Mouse (Mus musculus): Measurements from ENCODE around the gene Etnk1. TPM values are rescaled to one million over a fixed set of nuclear protein-coding genes. Genes with fewer than 3 reads are reported as not detected.

The Etnk1 gene
- polyA plus RNA-seq, 1 experiment from 2014 or later = 17.2 TPM

- no peak overlapping the region for H3K27ac ChIP-seq
- no peak for ATAC-seq (ENCODE audit: insufficient read depth, low FRiP score, low read depth)
- WGBS = 94% methylated on average over 9 of the region's 9 CpGs
- H3K9me3 ChIP-seq = no peaks in the 10 kb centered on the region
- H3K36me3 ChIP-seq = 0 out of 2 replicates have a peak, but pooled peaks cover 5% of the 10 kb centered on the region
- no peak overlapping the region for H3K4me3 ChIP-seq (replicated peaks)
- no peak overlapping the region for H3K4me2 ChIP-seq
- no peaks in the 10 kb centered on the region for H3K4me1 ChIP-seq
- H3K9ac ChIP-seq = no peak overlapping the region
- H3K27me3 ChIP-seq (replicated peaks) = no peaks in the 10 kb centered on the region
These were observed 9.1 kb downstream of the Etnk1 start for GRCm38 (mm10) chr6:143176076-143176475.

- Histone ChIP-seq H3K4me3 (replicated peaks) (no peak overlapping the region), H3K27ac (no peak overlapping the region), H3K4me1 (no peaks in the 10 kb centered on the region), H3K36me3 (0 out of 2 replicates have a peak, but pooled peaks cover 2% of the 10 kb centered on the region), H3K27me3 (replicated peaks) (no peaks in the 10 kb centered on the region), H3K9me3 (no peaks in the 10 kb centered on the region), H3K9ac (no peak overlapping the region), H3K4me2 (no peak overlapping the region)
- no peak for ATAC-seq (ENCODE audit: insufficient read depth, low FRiP score, low read depth)
- WGBS = 77% methylated on average over 9 of the region's 9 CpGs
These were observed 9.6 kb downstream of the Etnk1 start for GRCm38 (mm10) chr6:143176591-143176990.

GRCm38 (mm10) chr6:143179181-143179580 is 12.2 kb downstream of the Etnk1 start:
- WGBS = 72% methylated on average over 4 of the region's 4 CpGs
- ATAC-seq (ENCODE audit: insufficient read depth, low FRiP score, low read depth) = no peak

GRCm38 (mm10) chr6:143179733-143180132 is 12.7 kb downstream of the Etnk1 start:
- WGBS = 69% methylated on average over 2 of the region's 2 CpGs
- ATAC-seq (ENCODE audit: insufficient read depth, low FRiP score, low read depth) = no peak
- Histone ChIP-seq H3K36me3 (0 out of 2 replicates have a peak, but pooled peaks cover 5% of the 10 kb centered on the region), H3K27me3 (replicated peaks) (no peaks in the 10 kb centered on the region), H3K9me3 (no peaks in the 10 kb centered on the region), H3K4me1 (no peaks in the 10 kb centered on the region), H3K9ac (no peak overlapping the region), H3K27ac (no peak overlapping the region), H3K4me3 (replicated peaks) (no peak overlapping the region), H3K4me2 (no peak overlapping the region)

More at GRCm38 (mm10) chr6:143179181-143179580, 12.2 kb downstream of the Etnk1 start:
- Histone ChIP-seq H3K36me3 (0 out of 2 replicates have a peak, but pooled peaks cover 5% of the 10 kb centered on the region), H3K4me3 (replicated peaks) (no peak overlapping the region), H3K4me1 (no peaks in the 10 kb centered on the region), H3K9me3 (no peaks in the 10 kb centered on the region), H3K27me3 (replicated peaks) (no peaks in the 10 kb centered on the region), H3K9ac (no peak overlapping the region), H3K4me2 (no peak overlapping the region), H3K27ac (no peak overlapping the region)

GRCm38 (mm10) chr6:143180511-143180910 is 13.5 kb downstream of the Etnk1 start:
- ATAC-seq (ENCODE audit: insufficient read depth, low FRiP score, low read depth) = no peak
- Histone ChIP-seq H3K27ac (no peak overlapping the region), H3K4me3 (replicated peaks) (no peak overlapping the region), H3K4me1 (no peaks in the 10 kb centered on the region), H3K36me3 (peaks cover 8% of the 10 kb centered on the region; the same call in 1 of the 2 replicates), H3K27me3 (replicated peaks) (no peaks in the 10 kb centered on the region), H3K9me3 (no peaks in the 10 kb centered on the region), H3K9ac (no peak overlapping the region), H3K4me2 (no peak overlapping the region)
- WGBS = 88% methylated on average over 14 of the region's 14 CpGs

- H3K36me3 ChIP-seq = peaks cover 8% of the 10 kb centered on the region; the same call in 1 of the 2 replicates
- no peak for ATAC-seq (ENCODE audit: insufficient read depth, low FRiP score, low read depth)
- H3K4me1 ChIP-seq = no peaks in the 10 kb centered on the region
- no peaks in the 10 kb centered on the region for H3K9me3 ChIP-seq
- H3K27me3 ChIP-seq (replicated peaks) = no peaks in the 10 kb centered on the region
- WGBS = 82% methylated on average over 3 of the region's 3 CpGs
- H3K4me3 ChIP-seq (replicated peaks) = no peak overlapping the region
- no peak overlapping the region for H3K27ac ChIP-seq
- no peak overlapping the region for H3K4me2 ChIP-seq
- no peak overlapping the region for H3K9ac ChIP-seq
These were observed 17.1 kb downstream of the Etnk1 start for GRCm38 (mm10) chr6:143184099-143184498.

GRCm38 (mm10) chr6:143184745-143185144 is 17.7 kb downstream of the Etnk1 start:
- Histone ChIP-seq H3K9ac (no peak overlapping the region), H3K27ac (no peak overlapping the region), H3K4me3 (replicated peaks) (no peak overlapping the region), H3K9me3 (no peaks in the 10 kb centered on the region), H3K36me3 (peaks cover 8% of the 10 kb centered on the region; the same call in 1 of the 2 replicates), H3K27me3 (replicated peaks) (no peaks in the 10 kb centered on the region), H3K4me2 (no peak overlapping the region), H3K4me1 (no peaks in the 10 kb centered on the region)
- ATAC-seq (ENCODE audit: insufficient read depth, low FRiP score, low read depth) = no peak
- WGBS = 69% methylated on average over 5 of the region's 5 CpGs

- no peak overlapping the region for H3K27ac ChIP-seq
- no peak overlapping the region for H3K4me2 ChIP-seq
- H3K4me3 ChIP-seq (replicated peaks) = no peak overlapping the region
- 0 out of 2 replicates have a peak, but pooled peaks cover 7% of the 10 kb centered on the region for H3K4me1 ChIP-seq
- peaks cover 6% of the 10 kb centered on the region; the same call in 1 of the 2 replicates for H3K36me3 ChIP-seq
- H3K9me3 ChIP-seq = no peaks in the 10 kb centered on the region
- no peak overlapping the region for H3K9ac ChIP-seq
- WGBS = 54% methylated on average over 7 of the region's 7 CpGs
- H3K27me3 ChIP-seq (replicated peaks) = no peaks in the 10 kb centered on the region
- ATAC-seq (ENCODE audit: insufficient read depth, low FRiP score, low read depth) = 0 out of 2 replicates have a peak, but pooled peaks have one; percentile 18
These were observed 23.9 kb downstream of the Etnk1 start for GRCm38 (mm10) chr6:143190838-143191476.

- H3K4me3 ChIP-seq (replicated peaks) = no peak overlapping the region
- H3K9ac ChIP-seq = no peak overlapping the region
- 0 out of 2 replicates have a peak, but pooled peaks cover 7% of the 10 kb centered on the region for H3K4me1 ChIP-seq
- 0 out of 2 replicates have a peak overlapping the region, but pooled peaks have one; percentile 21 for H3K27ac ChIP-seq
- H3K9me3 ChIP-seq = no peaks in the 10 kb centered on the region
- peaks cover 6% of the 10 kb centered on the region; the same call in 1 of the 2 replicates for H3K36me3 ChIP-seq
- H3K27me3 ChIP-seq (replicated peaks) = no peaks in the 10 kb centered on the region
- ATAC-seq (ENCODE audit: insufficient read depth, low FRiP score, low read depth) = peak; percentile 65; the same call in 1 of the 2 replicates
- 61% methylated on average over 9 of the region's 9 CpGs for WGBS
- H3K4me2 ChIP-seq = no peak overlapping the region
These were observed 24.6 kb downstream of the Etnk1 start for GRCm38 (mm10) chr6:143191477-143192098.

GRCm38 (mm10) chr6:143192709-143193108 is 25.7 kb downstream of the Etnk1 start:
- Histone ChIP-seq H3K27me3 (replicated peaks) (no peaks in the 10 kb centered on the region), H3K9ac (no peak overlapping the region), H3K4me1 (0 out of 2 replicates have a peak, but pooled peaks cover 7% of the 10 kb centered on the region), H3K36me3 (peaks cover 10% of the 10 kb centered on the region; the same call in 1 of the 2 replicates), H3K27ac (no peak overlapping the region), H3K9me3 (no peaks in the 10 kb centered on the region), H3K4me2 (no peak overlapping the region), H3K4me3 (replicated peaks) (no peak overlapping the region)
- WGBS = 62% methylated on average over 8 of the region's 8 CpGs
- no peak for ATAC-seq (ENCODE audit: insufficient read depth, low FRiP score, low read depth)

GRCm38 (mm10) chr6:143193166-143193565 is 26.1 kb downstream of the Etnk1 start:
- H3K9me3 ChIP-seq = no peaks in the 10 kb centered on the region
- no peak overlapping the region for H3K4me3 ChIP-seq (replicated peaks)
- H3K36me3 ChIP-seq = peaks cover 10% of the 10 kb centered on the region; the same call in 1 of the 2 replicates
- no peak overlapping the region for H3K4me2 ChIP-seq
- 0 out of 2 replicates have a peak, but pooled peaks cover 7% of the 10 kb centered on the region for H3K4me1 ChIP-seq
- H3K27ac ChIP-seq = no peak overlapping the region
- no peak overlapping the region for H3K9ac ChIP-seq
- H3K27me3 ChIP-seq (replicated peaks) = no peaks in the 10 kb centered on the region
- WGBS = 67% methylated on average over 10 of the region's 10 CpGs
- ATAC-seq (ENCODE audit: insufficient read depth, low FRiP score, low read depth) = no peak

- Histone ChIP-seq H3K4me3 (replicated peaks) (no peak overlapping the region), H3K9me3 (no peaks in the 10 kb centered on the region), H3K27ac (no peak overlapping the region), H3K9ac (no peak overlapping the region), H3K36me3 (peaks cover 11% of the 10 kb centered on the region; the same call in 1 of the 2 replicates), H3K27me3 (replicated peaks) (no peaks in the 10 kb centered on the region), H3K4me1 (0 out of 2 replicates have a peak, but pooled peaks cover 7% of the 10 kb centered on the region), H3K4me2 (no peak overlapping the region)
- WGBS = 90% methylated on average over 6 of the region's 6 CpGs
- ATAC-seq (ENCODE audit: insufficient read depth, low FRiP score, low read depth) = no peak
These were observed 26.6 kb downstream of the Etnk1 start for GRCm38 (mm10) chr6:143193641-143194040.

Measured in stomach, embryonic 15.5 days (tissue).